Mouse (Mus musculus): Measurements from ENCODE around the gene Ndufs5.

Gene Ndufs5

DNA sequence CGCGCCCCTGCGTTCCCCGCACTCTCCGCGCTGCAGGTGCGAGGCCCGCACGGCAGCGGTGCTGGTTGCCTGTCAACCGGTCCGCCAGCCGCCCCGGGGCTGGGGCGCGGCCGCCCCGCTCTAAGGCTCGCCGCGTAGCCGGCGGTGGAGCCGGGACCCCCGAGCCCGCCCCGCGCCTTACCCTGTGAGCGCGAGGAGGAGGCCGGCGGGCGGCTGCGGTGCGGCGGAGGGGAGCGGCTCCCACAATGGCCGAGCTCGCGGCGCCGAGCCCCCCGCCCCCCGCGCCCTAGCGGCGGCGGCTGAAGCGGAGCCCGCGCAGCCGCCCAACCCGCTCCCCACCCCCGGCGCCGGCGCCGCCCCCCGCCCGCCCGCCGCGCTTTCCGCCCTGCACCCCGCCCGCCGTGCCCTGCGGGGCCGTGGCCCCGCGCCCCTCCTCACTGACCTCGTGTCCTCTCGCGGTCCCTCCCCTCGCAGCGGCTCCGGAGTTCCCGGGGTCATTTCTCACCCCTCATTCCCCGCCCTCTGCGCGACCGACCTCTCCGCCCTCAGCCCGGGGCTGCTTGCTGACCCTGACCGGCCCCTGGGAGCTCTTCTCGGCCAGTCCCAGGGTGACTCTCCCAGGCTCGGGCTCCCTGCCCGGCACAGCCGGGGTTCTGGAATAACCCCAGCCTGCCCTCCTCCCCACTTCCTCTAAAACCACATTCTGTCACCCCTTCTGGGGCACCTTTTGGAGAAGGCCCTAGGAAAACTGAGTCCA, 30.8 kb downstream of the Ndufs5 start:
- DNase-seq: peak in 1 of 2 experiments; percentile 8

DNA sequence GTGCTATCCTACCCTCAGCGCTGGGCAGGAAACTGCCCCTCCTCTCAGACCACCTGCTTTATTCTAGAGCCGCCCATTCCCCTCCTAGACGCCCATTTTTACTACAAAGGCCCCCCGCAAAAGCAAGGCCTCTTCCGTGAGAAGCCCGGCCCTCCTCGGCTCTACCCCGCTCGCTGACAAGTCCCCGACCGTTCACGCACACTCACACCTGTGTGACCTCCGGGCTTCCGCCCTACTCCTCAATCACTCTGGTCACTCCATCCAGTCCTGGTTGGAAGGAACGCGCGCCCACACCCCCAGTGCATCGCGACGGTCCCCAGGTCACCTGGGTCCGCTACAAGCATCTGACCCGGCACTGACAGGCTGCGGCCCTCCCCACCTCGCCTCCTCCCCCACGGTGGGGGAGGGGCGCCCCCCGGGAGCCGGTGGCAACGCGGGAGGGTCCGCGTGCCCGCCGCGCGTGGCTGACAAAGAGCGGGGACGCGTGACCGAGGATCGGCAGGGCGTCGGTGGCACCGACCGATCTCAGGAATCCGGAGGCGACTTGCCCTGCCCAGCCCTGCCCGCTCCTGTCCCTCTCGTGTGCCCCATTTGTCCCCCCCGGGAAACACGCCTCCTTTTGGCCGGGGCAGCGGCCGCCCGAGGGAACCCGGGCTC, 31.5 kb downstream of the Ndufs5 start:
- no peak for DNase-seq

DNA sequence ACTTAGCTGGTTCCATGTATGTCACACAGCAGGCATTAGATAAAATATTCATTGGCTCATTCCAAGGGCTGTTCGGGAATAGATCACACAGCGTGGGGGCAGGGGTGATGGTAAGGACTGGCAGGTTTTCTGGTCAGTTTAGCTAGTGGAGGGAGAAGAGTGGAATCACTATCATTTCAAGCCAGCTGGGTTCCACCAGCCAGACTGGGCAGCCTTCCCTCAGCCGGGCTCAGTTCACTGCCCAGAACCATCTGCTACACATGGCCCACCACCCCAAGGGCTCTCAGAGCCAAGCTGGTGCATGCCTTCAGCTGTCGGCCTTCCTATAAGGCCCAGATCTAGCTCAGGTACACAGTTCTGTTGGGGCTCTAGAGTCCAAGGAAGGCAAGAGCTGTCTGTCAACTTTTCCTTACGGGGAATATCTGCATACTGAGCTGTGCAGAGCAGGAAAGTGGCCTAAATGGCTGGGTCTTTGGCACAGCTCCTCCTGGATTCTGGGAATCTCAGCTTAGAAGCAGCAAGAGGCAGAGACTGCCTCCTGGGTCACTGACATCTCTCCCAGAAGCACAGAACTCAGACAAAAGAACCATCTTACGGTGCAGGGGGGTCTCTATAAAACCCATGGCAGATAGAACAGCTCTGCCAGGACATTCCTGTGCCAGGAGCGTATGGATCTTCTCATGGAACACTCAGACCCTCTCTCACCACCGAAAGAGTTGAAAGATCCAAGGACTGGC, 32.3 kb downstream of the Ndufs5 start:
- no peak for DNase-seq

DNA sequence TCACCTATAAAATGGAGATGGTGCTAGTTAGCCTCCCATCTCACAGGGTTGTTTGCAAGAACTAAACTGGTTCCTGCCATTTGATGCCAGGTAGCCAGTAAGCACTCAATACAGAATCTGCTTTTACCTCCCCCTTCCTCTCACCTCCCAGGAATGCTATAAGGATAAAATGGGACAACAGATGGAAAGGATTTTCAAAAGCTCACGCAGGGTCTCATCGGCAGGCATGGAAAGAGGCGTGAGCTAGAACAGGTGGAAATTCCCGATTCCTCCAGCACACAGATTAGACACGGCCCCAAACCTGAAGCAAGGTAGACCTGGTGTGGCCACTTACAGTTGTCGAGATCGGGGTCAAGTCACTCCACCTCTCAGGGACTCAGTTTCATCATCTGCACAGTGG, 33.0 kb downstream of the Ndufs5 start:
- DNase-seq: no peak

DNA sequence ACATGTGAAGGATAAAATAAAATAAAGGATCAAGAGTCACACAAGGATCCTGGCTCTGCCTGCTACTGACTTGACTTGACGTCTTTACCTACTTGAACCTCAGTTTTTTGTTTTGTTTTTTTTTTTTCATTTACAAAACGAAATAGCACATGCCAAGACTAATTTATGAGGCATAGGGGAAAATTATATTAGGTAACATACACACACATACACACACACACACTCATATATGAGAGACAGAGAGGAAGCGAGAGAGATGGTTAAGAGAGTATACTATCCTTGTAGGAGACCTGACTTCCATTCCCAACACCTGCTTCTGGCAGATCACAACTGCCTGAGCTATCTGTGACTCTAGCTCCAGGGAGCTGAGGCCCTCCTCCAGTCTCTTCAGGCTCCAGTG, 33.7 kb downstream of the Ndufs5 start, which contains the start of gene Macf1:
Gene Macf1, minus strand, starts transcription at position 101 of the 400 bp plus-strand sequence.
- no peak for DNase-seq

DNA sequence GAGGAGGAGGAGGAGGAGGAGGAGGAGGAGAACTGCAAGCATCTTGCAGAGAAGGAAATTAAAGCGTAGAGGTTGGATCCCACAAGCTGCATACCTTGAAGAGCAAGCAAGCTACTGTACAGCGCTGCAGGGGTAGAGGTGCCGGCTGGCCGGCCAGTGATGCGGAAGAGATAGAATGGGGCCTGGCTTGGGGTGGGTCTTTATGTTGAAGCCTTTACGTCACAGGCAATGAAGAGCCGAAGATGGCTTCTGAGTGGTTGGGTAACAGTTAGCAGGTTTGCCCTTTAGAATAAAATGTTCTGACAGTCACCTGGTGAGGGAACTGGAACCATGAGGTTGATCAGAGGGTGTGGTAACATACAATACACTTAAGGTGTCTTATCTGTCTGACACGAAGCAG, 35.7 kb downstream of the Ndufs5 start:
- no peak for DNase-seq

DNA sequence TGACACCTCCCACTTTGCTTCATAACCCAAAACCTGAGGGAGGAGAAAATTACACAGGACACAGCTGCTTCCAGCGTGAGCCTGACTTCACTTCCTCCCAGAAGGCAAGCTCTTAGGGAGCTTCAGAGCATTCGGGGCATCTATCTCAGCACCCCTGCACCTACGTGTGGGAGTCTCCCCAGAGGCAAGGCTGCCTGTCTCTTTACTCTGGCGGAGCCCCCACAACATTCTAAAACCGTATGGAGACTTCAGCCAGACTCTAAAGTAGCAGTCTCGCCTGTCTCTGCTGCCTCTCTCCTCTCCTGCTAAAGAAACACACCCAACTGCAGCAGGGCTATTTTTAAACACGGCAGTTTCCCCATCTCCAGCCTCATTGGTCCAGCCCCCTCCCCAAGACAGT, 37.0 kb downstream of the Ndufs5 start:
- no peak for DNase-seq

DNA sequence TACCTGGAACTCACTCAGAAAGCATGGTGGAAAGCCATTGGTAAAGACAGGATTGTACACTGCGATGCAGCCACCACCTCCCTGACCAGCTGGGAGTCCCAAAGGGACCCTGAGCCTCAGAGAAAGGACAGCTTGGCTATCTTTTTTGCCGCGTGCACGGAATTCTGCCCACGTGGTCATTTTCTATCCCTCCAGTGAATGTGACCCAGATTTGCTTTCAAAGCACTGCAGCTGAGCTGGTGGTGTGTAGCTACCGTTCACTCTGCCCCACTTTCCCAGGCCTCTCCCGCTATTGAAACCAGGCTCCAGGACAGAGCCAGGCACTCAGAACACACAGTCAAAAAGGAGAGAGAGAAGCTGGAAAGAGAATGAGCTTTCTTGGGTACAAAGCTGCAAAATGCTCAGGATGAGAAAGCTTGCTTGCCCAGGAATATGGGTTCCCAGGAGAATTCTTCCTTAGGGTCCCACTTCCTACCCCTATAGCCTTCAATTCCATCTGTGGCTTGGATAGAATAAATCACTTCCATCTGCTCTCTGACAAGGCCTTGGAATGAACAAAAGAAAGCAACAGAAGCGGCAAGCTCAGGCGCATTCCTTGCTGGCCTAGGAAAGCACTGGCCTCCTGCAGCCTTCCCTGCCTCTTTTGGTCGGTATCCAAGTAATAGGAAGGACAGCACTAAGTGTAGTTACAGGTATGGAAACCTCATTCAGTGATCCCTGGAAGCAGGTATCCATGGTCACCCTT, 40.8 kb downstream of the Ndufs5 start:
- DNase-seq: no peak

DNA sequence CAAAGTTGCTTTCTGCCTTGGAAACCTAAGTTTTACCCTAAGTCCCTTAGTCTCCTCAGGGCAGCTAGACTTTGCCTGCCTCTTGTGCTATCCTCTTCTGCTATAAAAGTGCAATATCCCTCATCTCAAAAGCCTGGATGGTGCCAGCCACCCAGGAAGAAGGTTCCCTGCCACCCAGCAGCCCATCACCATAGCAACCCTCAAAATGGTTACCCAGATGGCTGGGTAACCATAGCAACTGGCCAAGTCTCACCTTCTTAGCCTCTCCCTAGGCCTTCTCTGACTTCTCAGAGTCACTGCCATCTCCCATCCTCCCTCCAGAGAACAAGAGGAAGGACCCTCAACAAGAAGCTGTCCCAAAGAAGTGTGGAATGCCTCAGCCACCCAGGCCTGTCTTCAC, 47.4 kb downstream of the Ndufs5 start:
- DNase-seq: no peak

DNA sequence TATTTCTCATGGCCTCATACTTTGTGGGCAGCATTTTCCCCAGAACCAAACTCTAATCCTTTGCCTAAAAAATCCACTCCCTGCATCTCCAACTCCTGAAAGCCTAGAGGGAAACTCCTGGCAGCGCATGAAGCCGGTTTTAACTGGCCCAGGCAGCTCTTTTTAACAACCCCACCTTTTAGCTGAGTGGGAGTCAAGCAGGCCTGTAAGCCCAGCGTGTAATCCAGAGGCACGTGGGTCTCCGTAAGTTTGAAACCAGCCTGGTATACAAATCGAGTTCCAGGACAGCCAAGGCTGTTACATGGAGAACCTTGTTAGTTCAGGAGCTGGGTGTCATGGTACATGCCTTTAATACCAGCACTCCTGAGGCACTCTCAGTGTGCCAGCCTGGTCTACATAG, 48.3 kb downstream of the Ndufs5 start:
- no peak for DNase-seq

DNA sequence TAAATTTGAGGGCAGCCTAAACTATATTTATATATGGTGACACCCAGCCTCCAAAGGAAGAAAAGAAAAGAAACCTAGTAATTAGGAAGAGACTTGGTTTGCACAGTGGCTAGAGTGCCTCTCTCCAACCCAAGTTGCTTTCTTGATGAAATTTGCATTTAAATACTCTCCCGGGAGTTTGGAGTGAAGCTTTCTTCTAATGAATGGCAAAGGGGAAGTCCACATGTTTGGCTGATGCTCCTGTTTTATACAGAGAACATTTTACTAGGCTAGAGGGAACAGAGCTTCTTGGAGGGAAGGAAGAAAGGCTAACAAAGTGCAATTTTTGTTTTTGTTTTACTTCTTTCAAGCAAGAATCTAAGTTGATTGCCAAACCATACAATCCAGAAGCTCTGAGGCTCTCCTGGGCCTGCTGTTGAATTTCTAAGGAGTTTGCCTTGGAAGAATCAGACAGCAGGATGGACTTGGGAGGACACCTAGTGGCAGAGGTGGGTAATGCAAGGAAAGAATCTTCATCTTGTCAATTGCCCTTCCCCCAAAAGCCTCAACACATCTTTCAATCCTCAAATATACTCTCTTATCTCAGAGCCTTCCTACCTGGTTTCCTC, 50.6 kb downstream of the Ndufs5 start:
- DNase-seq: peak in 1 of 2 experiments; percentile 74

DNA sequence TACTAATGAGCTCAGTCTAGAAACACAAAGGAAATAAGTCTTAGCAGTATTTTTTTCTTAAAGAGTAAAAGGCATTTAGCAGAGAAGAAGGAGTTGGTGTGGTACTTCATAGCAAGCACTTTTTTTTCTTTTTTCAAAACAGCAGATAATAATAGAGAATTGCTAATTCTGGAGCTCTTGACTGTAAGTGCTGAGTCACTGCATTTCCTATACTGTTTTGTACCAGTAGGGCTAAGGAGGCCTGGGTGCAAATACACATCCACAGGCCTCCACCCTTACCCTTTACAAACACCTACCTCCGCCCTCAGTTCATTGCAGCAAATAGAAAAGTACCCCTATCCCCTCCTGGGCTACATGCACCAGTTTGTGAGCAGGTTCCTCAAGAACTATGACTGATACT, 51.5 kb downstream of the Ndufs5 start:
- no peak for DNase-seq

DNA sequence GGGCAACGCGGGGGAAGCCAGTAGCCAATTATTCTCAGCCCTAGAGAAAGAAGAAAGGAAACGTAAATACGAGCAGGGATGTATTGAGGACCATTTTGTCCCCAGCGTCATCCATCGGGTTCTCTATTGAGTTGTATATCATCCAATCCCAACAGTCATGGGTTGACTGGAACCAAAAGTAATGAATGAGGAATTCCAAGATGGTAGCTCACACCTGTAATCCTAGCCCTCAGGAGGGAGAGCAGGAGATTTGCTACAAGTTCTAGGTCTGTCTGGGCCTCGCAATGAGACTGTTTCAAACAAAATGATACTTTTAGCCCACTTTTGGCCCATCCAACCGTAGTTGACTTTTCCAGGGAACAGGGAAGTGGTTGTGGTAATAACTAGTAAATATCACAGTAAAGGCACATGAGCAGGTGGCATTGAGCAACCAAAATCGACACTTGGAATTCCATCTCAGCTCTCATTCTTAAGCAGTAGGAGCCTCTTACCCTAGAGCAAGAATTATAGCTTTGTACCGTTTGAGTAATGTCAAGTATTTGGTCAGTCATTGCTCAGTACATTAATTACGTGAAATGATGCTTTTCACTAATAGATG, 52.2 kb downstream of the Ndufs5 start:
- DNase-seq: no peak

DNA sequence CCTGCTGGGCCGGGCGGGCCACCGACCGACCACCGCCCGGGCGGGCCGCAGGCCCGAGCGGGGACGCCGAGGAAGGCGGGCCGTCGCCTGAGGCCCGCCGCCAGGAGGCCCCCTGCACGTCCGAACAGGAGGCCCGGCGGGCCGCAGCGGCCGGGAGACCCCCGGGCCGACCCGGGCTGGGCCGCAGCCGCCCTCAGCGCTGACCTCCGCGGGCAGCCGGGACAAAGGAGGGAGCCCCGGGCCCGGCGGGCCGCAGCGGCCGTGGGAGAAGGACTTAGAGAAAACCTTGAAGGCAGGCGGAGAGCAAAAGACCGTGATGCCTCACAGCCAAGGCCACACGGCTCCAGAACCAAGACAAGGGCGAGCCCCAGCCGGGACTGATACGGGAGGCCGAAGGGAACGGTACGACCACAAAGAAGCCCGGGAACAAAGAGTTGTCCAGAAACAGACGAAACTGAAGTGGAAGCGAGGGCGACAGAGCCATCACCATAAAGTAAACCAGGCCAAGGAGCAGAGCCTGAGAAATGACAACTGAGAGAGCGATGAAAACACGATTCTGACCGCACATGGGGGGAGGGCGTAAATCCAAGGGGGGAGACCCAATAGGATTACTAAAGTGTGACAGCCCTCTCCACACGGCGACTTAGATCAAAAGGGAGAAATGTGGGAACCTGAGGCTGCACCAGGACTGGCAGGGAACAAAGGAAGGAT, 52.9 kb downstream of the Ndufs5 start:
- no peak for DNase-seq

DNA sequence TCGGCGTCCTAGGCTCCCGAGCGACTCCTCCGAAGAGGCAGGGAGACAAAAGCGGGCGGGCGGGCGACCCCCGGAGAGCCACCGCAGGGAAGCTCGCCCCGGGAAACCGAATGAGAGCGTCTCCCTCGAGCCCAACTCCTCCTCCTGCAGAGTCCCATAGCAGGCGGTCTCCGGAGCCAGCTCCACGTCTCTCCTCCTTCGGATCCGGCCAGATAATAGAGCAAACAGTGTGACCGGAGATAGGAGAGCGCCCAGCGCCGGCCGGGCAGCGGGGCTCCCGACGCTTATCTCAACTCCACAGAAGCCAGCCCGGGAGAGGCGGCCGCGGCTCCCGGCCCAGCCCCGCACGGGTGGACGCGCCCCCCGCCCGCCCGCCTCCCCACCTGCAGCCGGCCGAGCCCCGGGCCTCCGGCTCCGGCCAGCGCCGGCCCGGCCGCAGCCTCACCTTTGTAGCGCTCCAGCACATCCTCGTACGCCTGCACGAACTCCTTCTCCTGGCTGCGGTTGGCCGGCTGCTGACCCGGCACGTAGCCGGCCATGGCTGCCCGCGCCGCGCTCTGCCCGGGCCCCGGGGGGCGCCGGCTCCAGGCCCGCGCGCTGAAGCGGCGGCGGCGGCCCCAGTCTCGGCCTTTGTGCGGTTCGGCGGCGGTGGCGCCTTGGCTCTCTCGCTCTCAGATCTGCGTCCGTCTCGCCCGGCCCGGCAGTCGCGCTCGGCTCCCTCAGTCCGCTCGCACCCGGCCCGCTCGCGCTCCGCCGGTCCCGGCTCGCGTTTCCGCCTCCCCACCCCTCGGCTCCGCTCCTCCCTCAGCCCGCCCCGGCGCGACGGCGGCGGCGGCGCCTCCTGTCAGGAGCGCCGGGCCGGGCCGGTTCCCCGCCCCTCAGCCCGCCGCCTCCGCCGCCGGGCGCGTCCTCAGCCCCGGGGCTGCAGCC, 53.7 kb downstream of the Ndufs5 start:
- peak; percentile 58 to 74 for DNase-seq

DNA sequence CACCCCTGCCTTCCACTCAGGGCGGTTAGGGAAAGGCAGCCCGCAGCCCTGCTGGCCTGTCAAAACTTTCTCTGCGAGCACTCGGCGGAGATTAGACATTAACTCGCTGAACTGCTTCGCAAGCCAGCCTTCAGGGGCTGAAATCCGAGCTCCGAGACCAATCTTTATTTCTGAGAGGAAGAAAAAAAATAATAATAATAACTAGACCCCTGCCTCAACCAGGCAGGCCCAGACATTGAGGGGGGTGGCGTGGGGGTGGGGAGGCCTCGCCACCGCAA, 54.4 kb downstream of the Ndufs5 start:
- no peak for DNase-seq

DNA sequence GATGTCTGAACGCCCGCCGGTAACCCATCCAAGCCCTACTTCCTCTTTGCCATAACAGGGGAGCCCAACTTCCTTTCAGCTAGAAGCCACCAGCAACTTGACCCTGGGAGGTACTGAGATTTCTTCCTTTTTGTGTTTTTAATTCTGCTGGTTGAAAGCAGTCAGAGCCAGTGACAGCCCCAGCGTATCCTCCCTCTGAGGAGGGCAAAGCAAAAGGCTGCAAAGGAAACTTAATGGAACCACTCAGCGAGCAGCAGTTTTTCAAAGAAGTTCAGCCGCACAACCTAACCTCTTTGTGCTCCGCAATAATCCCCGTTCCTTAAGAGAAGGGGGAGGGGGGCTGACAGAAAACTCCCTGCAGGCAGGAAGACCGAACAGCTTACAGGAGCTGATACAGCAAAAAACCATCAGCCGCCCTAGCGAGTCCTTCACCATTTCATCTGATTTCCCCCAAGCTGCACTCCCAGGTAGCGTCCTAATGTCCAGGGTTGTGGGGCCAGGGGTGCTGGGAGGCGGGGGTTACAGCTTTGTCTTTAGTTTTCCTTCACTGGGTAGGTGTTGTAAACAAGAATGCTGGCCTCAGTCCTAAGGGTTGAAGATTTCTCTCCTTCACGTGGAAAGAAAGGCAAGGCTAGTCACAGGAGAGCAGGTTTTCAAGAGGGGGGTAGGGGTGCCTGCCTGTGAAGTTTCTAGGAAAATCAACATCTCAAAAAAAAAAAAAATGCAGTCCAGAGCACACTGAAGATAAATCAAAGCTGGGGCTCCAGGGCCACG, 54.9 kb downstream of the Ndufs5 start:
- DNase-seq: peak in 1 of 2 experiments; percentile 7

All from spleen, adult 18-20 months (tissue).